Mouse (Mus musculus): ENCODE results near the gene Olfr434.
A peak's percentile ranks its signal among the peaks of the same experiment; 100 is the strongest.
"Not testable (repeated sequence)": the region's sequence is repeated elsewhere in the genome, so short reads cannot be mapped to it uniquely, and the experiment has no call there.

Olfr434 gene

DNA sequence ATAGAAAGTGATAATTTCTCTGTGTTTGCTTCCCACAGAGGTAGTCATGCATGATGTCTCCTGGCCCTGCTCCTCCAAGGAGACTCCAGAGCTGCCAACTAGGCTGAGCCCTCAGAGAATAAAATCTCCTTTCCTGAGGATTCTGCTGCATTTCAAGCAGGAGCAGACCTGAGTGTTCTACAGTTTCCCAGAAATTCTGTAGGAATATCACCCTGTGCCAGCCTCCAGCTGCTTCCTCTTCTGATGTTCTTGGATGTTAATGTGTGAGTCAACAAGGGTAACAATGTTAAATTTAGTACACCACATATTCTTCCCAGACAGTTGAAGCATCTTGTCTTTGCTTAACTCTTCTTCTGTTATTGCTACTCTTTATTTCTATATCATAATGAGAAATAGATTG, at the start of gene Olfr434:
Olfr434 (plus strand) TSS at position 149 of the 400 bp plus-strand sequence.
- DNase-seq: not testable (repeated sequence)

- DNase-seq: no peak
These were observed 45.6 kb upstream of the Olfr434 start for GRCm38 (mm10) chr6:43167246-43167645.

- no peak for DNase-seq
These were observed 41.0 kb upstream of the Olfr434 start, which contains the start of gene Olfr13 for GRCm38 (mm10) chr6:43171840-43172239. Gene Olfr13, plus strand, starts transcription at chr6:43172140.

DNA sequence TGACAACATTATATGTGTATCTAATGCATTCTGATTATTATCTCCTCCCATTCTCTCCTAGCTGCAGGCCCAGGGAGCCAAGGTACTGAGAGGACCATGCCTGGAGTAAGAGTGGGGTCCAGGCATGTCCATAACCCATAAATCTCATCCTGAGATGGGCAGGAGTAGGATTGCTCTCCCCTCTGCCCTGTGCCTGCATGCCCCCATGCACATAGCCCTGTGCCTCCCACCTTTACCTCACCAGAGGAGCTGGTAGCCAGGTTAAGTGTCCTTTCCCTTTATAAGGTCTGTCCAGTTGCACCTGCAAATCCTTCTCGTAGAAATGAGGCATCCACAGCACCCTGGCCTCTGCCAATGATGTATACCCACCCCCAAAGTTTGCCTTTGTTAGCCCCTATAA, 34.7 kb upstream of the Olfr434 start:
- no peak for DNase-seq

DNA sequence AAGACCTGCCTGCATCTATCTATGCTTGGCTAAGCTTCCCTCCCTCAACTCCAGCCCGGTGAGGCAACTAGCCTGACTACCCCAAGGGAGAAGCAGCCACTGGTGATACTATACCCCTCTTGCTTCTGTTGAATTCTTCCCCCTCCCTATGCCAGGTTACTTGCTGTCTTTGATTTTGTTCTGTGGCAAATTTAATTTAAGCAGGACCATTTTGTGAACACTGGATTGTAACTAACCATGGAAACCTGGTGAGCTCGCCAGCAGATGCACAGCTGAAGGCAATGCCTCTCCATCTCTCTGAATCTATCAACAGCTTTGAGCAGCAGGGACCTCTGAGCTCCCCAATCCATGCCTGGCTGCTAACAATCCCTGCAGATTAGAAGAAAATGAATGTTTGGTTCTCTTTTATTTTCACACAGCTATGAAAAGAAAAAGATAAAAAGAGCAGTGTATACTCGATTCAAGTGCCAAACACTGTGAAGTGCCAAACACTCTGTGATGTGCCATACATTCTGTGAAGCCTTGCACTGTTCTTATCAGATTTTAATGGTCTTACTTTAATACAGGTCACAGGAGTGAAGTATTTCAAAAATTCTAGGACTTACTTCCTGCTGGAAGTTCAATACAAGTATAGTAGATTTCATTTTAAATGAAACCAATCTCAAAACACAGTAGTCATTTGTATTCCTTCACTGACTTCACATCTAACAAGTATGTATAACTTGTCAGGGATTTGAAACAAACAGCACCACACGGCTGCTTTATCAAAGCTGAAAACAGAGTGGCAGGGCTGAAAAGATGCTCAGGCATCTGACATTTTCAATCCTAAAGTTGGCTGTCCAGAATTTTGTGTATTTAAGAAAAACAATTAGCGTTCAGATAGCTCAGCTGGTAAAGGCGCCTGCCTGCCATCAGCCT, 34.0 kb upstream of the Olfr434 start:
- no peak for DNase-seq

DNA sequence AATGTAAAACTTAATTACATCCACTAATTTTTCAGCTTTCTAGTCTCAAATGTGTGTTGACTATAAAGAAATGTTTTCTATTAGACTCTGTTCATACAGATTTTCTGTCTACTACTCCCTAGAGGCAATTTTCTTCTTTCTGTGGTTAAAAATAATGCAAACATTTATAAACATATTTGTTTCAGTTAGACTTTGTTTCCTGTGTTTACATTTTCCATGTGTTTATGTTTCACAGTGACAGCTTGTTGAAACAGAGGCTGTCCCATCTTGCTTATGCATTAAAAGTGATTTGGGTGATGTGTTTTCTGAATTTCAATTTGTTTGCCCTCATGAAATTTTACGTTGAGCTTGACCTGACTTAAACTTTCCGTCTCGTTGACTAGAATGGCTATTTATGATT, 21.8 kb upstream of the Olfr434 start:
- no peak for DNase-seq

DNA sequence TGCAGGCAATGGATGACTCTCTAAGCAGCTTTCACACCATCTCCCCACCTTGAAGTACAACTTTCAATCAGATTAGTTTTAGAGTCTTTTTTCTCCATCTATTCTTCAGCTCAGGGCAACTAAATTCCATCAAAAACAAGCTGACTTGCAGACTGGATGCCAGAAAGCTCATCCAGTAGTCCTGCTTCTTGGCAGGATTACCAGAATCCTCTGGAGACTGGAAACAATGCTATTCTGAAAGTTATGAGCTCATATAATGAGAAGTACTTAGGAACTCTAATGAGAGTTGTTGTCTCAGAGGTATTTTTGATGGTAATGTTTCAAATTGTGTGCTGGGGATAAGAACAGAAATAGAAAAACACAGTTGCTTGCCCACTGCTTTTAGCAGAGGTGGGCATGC, 16.0 kb upstream of the Olfr434 start, which contains the start of gene Olfr435:
Olfr435 (plus strand) TSS at position 366 of the 400 bp plus-strand sequence.
- DNase-seq: no peak

GRCm38 (mm10) chr6:43198094-43198493, 14.7 kb upstream of the Olfr434 start:
- no peak for DNase-seq

GRCm38 (mm10) chr6:43202786-43203185, 10.0 kb upstream of the Olfr434 start:
- no peak for DNase-seq

GRCm38 (mm10) chr6:43205355-43205754, 7.5 kb upstream of the Olfr434 start:
- no peak for DNase-seq

GRCm38 (mm10) chr6:43231255-43231654, 18.4 kb downstream of the Olfr434 start, which contains the start of gene Olfr47:
Gene Olfr47, plus strand, starts transcription at chr6:43231529.
- DNase-seq: not testable (repeated sequence)

GRCm38 (mm10) chr6:43242061-43242460, 29.2 kb downstream of the Olfr434 start:
- peak in 1 of 2 experiments; percentile 21 for DNase-seq

DNA sequence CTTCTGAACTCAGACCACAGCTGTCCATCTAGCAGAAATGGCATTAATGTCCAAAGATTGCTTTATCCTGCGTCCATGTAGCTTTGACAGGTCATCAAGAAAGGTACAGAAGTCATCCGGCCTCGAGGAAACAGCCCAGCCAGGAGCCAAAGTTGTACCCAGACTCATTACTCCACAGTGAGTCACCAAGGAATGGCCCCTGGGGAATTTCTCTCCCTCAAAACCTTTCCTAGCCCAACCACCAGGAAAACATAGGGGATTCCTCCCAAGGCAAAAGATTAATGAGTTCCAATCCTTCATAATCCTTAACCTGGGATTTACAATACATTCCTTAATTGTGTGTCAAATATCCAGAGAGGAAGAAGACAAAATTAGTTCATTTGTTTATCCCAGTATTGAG, 34.6 kb downstream of the Olfr434 start:
- no peak for DNase-seq

DNA sequence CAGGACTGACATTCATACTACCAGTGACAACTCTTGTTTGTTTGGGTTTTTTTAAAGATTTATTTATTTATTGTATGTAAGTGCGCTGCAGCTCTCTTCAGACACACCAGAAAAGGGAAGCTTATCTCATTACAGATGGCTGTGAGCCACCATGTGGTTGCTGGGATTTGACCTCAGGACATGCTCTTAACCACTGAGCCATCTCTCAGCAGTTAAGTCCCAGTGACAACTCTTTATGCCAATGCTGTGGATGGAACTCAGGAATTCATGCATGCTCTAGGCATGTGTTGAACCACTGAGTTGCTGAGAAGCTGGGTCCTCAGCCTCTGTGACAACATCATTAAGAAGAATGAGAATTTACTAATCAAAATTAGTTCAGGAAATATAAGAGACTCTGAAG, 40.2 kb downstream of the Olfr434 start:
- DNase-seq: no peak

- DNase-seq: peak in 1 of 2 experiments; percentile 11
These were observed 41.5 kb downstream of the Olfr434 start for GRCm38 (mm10) chr6:43254193-43254926.

DNA sequence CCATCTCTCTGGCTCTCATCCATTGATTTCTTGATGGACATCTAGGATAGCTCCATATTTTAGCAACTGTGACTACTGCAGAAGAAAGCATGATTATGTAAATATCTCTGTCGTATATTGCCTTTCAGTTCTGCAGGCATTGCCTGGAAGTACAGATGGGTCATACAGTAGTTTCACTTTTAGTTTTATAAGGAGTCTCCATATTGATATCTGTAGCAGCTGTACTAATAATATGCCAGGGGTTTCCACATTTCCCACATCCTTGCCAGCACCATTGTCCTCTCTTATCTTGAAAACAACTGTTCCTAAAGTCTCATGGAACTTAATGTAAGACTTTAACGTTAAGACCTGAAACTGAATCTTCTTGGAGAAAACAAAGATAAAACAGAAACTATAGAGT, 47.9 kb downstream of the Olfr434 start:
- no peak for DNase-seq

- DNase-seq: peak; percentile 90 to 95
These were observed 52.7 kb downstream of the Olfr434 start, which contains the start of gene Arhgef5 for GRCm38 (mm10) chr6:43265363-43266041. Gene Arhgef5, plus strand, starts transcription at chr6:43265582.

GRCm38 (mm10) chr6:43266356-43266755, 53.5 kb downstream of the Olfr434 start:
- DNase-seq: peak; percentile 66 to 82

Measured in kidney, postnatal 25 days (tissue).